Mouse (Mus musculus): ENCODE measurements at regions not wholly inside any gene's neighbourhood (a gene's known extent, or its start where the extent isn't known, plus 50 kb on each side); places are given as distances from the start of the nearest gene placed in this dataset.

DNA sequence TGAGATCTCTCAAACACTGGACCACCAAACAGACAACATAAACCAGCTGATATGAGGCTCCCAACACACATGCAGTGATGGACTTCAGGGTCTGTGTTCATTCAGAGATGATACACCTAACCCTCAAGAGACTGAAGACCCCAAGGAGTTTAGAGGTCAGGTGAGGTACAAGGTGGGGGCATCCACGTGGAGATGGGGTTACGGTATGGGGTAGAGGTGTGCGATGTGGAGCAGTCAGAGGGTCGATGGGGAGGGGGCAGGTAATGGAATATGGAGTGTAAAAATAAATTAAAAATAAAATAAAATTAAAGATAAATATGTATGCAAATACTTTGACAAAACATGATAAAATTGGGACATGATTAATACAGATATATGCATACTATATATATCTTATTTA lies 467.8 kb downstream of the Slitrk5 start:
- no peak for DNase-seq (ENCODE audit: low spot score in 2 of 2)

DNA sequence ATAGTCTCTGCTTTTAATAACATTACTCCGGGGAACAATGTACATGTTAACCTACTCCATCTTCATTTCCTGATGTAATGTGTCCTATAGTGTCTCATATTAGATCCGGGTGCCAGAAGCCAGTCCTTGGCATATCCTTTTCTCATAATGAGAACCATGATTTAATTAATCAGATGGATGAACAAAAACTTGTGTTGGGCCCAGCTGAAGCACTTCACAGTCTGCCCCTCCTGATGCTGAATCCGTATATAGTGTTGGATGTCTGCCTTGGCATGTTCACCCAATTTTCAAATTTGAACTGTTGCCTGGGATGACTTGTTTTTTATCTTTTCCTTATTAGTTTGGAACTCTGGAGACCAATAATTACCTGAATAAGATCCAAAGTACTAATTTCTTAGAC lies 479.1 kb downstream of the Slitrk5 start:
- peak; percentile 1 to 55 for DNase-seq (ENCODE audit: low spot score in 2 of 2)

All from layer of hippocampus, postnatal 14 days (tissue).